Mouse (Mus musculus): ENCODE results near the gene Apoa2. TPM values are rescaled to one million over a fixed set of nuclear protein-coding genes. Genes with fewer than 3 reads are reported as not detected.

The Apoa2 gene
- polyA plus RNA-seq, 1 experiment from 2014 or later, result 6,641 TPM

- H3K9me3 ChIP-seq (replicated peaks), result no peaks in the 10 kb centered on the region
- H3K9ac ChIP-seq, result no peak overlapping the region
- no peak overlapping the region for H3K4me2 ChIP-seq
- WGBS (ENCODE audit: insufficient replicate concordance), result 19% methylated on average over 1 of the region's 1 CpGs
- no peak overlapping the region for H3K27ac ChIP-seq (replicated peaks)
- H3K4me3 ChIP-seq (replicated peaks), result no peak overlapping the region
- peaks cover 16% of the 10 kb centered on the region for H3K4me1 ChIP-seq (replicated peaks)
- ATAC-seq (ENCODE audit: insufficient read depth), result no peak
- H3K36me3 ChIP-seq (replicated peaks), result no peaks in the 10 kb centered on the region
- no peaks in the 10 kb centered on the region for H3K27me3 ChIP-seq
Measured at GRCm38 (mm10) chr1:171227879-171228278, 3.0 kb downstream of the Apoa2 start.

- no peaks in the 10 kb centered on the region for H3K27me3 ChIP-seq
- peaks cover 11% of the 10 kb centered on the region for H3K36me3 ChIP-seq (replicated peaks)
- H3K4me1 ChIP-seq (replicated peaks), result peaks cover 30% of the 10 kb centered on the region
- no peak overlapping the region for H3K9ac ChIP-seq
- H3K4me3 ChIP-seq (replicated peaks), result no peak overlapping the region
- no peak for ATAC-seq (ENCODE audit: insufficient read depth)
- WGBS (ENCODE audit: insufficient replicate concordance), result 64% methylated on average over 6 of the region's 6 CpGs
- H3K9me3 ChIP-seq (replicated peaks), result no peaks in the 10 kb centered on the region
- H3K27ac ChIP-seq (replicated peaks), result no peak overlapping the region
- H3K4me2 ChIP-seq, result no peak overlapping the region
Measured at GRCm38 (mm10) chr1:171229750-171230149, 4.9 kb downstream of the Apoa2 start.

GRCm38 (mm10) chr1:171230215-171230614 lies 5.4 kb downstream of the Apoa2 start:
- 75% methylated on average over 3 of the region's 3 CpGs for WGBS (ENCODE audit: insufficient replicate concordance)
- Histone ChIP-seq H3K9me3 (replicated peaks) (no peaks in the 10 kb centered on the region), H3K4me3 (replicated peaks) (no peak overlapping the region), H3K27ac (replicated peaks) (no peak overlapping the region), H3K9ac (no peak overlapping the region), H3K4me2 (no peak overlapping the region), H3K36me3 (replicated peaks) (peaks cover 15% of the 10 kb centered on the region), H3K4me1 (replicated peaks) (peaks cover 35% of the 10 kb centered on the region), H3K27me3 (no peaks in the 10 kb centered on the region)
- ATAC-seq (ENCODE audit: insufficient read depth), result no peak

GRCm38 (mm10) chr1:171231844-171232243 lies 7.0 kb downstream of the Apoa2 start:
- H3K4me3 ChIP-seq (replicated peaks), result peak overlapping the region; percentile 43
- WGBS (ENCODE audit: insufficient replicate concordance), result 26% methylated on average over 4 of the region's 4 CpGs
- no peak overlapping the region for H3K27ac ChIP-seq (replicated peaks)
- no peaks in the 10 kb centered on the region for H3K9me3 ChIP-seq (replicated peaks)
- H3K27me3 ChIP-seq, result no peaks in the 10 kb centered on the region
- H3K4me2 ChIP-seq, result peak overlapping the region; percentile 27
- no peak for ATAC-seq (ENCODE audit: insufficient read depth)
- H3K36me3 ChIP-seq (replicated peaks), result peaks cover 30% of the 10 kb centered on the region
- H3K4me1 ChIP-seq (replicated peaks), result peaks cover 39% of the 10 kb centered on the region
- H3K9ac ChIP-seq, result no peak overlapping the region

GRCm38 (mm10) chr1:171232348-171232747 lies 7.5 kb downstream of the Apoa2 start:
- no peaks in the 10 kb centered on the region for H3K27me3 ChIP-seq
- peaks cover 35% of the 10 kb centered on the region for H3K36me3 ChIP-seq (replicated peaks)
- peaks cover 39% of the 10 kb centered on the region for H3K4me1 ChIP-seq (replicated peaks)
- ATAC-seq (ENCODE audit: insufficient read depth), result no peak
- peak overlapping the region; percentile 74; the same call in 1 of the 2 replicates for H3K27ac ChIP-seq (replicated peaks)
- no peaks in the 10 kb centered on the region for H3K9me3 ChIP-seq (replicated peaks)
- 42% methylated on average over 5 of the region's 5 CpGs for WGBS (ENCODE audit: insufficient replicate concordance)
- no peak overlapping the region for H3K9ac ChIP-seq
- H3K4me2 ChIP-seq, result peak overlapping the region; percentile 27
- peak overlapping the region; percentile 43 for H3K4me3 ChIP-seq (replicated peaks)

- H3K9me3 ChIP-seq (replicated peaks), result no peaks in the 10 kb centered on the region
- peaks cover 42% of the 10 kb centered on the region for H3K36me3 ChIP-seq (replicated peaks)
- peak overlapping the region; percentile 74 for H3K27ac ChIP-seq (replicated peaks)
- H3K27me3 ChIP-seq, result no peaks in the 10 kb centered on the region
- H3K4me2 ChIP-seq, result peak overlapping the region; percentile 27
- ATAC-seq (ENCODE audit: insufficient read depth), result peak; percentile 35
- 32% methylated on average over 12 of the region's 12 CpGs for WGBS (ENCODE audit: insufficient replicate concordance)
- no peak overlapping the region for H3K9ac ChIP-seq
- H3K4me3 ChIP-seq (replicated peaks), result peak overlapping the region; percentile 43
- peaks cover 47% of the 10 kb centered on the region for H3K4me1 ChIP-seq (replicated peaks)
Measured at GRCm38 (mm10) chr1:171232800-171233730, 8.2 kb downstream of the Apoa2 start.

- H3K36me3 ChIP-seq (replicated peaks), result peaks cover 53% of the 10 kb centered on the region
- peak within 1 kb of the TSS; percentile 74 for H3K27ac ChIP-seq (replicated peaks)
- no peaks in the 10 kb centered on the region for H3K27me3 ChIP-seq
- H3K9me3 ChIP-seq (replicated peaks), result no peaks in the 10 kb centered on the region
- H3K4me1 ChIP-seq (replicated peaks), result peaks cover 50% of the 10 kb centered on the region
- peak within 1 kb of the TSS; percentile 27 for H3K4me2 ChIP-seq
- H3K9ac ChIP-seq, result no peak within 1 kb of the TSS
- ATAC-seq (ENCODE audit: insufficient read depth), result 0 out of 2 replicates have a peak, but pooled peaks have one; percentile 23
- WGBS (ENCODE audit: insufficient replicate concordance), result 35% methylated on average over 14 of the region's 14 CpGs
- peak within 1 kb of the TSS; percentile 43 for H3K4me3 ChIP-seq (replicated peaks)
Measured at GRCm38 (mm10) chr1:171234126-171234525, 9.3 kb downstream of the Apoa2 start, which contains the start of gene Fcer1g. Gene Fcer1g (minus strand): TSS chr1:171234365.

- Histone ChIP-seq H3K4me3 (replicated peaks) (no peak overlapping the region; the same call in 1 of the 2 replicates), H3K4me1 (replicated peaks) (peaks cover 50% of the 10 kb centered on the region), H3K27ac (replicated peaks) (peak overlapping the region; percentile 74), H3K36me3 (replicated peaks) (peaks cover 56% of the 10 kb centered on the region), H3K4me2 (peak overlapping the region; percentile 27; the same call in 1 of the 2 replicates), H3K27me3 (no peaks in the 10 kb centered on the region), H3K9me3 (replicated peaks) (no peaks in the 10 kb centered on the region), H3K9ac (no peak overlapping the region)
- WGBS (ENCODE audit: insufficient replicate concordance), result 61% methylated on average over 4 of the region's 4 CpGs
- no peak for ATAC-seq (ENCODE audit: insufficient read depth)
Measured at GRCm38 (mm10) chr1:171234538-171234937, 9.7 kb downstream of the Apoa2 start.

- no peak overlapping the region for H3K4me2 ChIP-seq
- H3K27me3 ChIP-seq, result no peaks in the 10 kb centered on the region
- peaks cover 68% of the 10 kb centered on the region for H3K36me3 ChIP-seq (replicated peaks)
- H3K9me3 ChIP-seq (replicated peaks), result no peaks in the 10 kb centered on the region
- H3K27ac ChIP-seq (replicated peaks), result no peak overlapping the region
- ATAC-seq (ENCODE audit: insufficient read depth), result no peak
- no peak overlapping the region for H3K4me3 ChIP-seq (replicated peaks)
- peaks cover 50% of the 10 kb centered on the region for H3K4me1 ChIP-seq (replicated peaks)
- 62% methylated on average over 4 of the region's 4 CpGs for WGBS (ENCODE audit: insufficient replicate concordance)
- H3K9ac ChIP-seq, result no peak overlapping the region
Measured at GRCm38 (mm10) chr1:171235791-171236190, 10.9 kb downstream of the Apoa2 start.

GRCm38 (mm10) chr1:171237438-171237837 lies 12.6 kb downstream of the Apoa2 start:
- Histone ChIP-seq H3K4me1 (replicated peaks) (peaks cover 43% of the 10 kb centered on the region), H3K36me3 (replicated peaks) (peaks cover 83% of the 10 kb centered on the region), H3K27ac (replicated peaks) (peak overlapping the region; percentile 24), H3K4me2 (no peak overlapping the region), H3K9me3 (replicated peaks) (no peaks in the 10 kb centered on the region), H3K9ac (no peak overlapping the region), H3K4me3 (replicated peaks) (no peak overlapping the region), H3K27me3 (no peaks in the 10 kb centered on the region)
- 72% methylated on average over 6 of the region's 6 CpGs for WGBS (ENCODE audit: insufficient replicate concordance)
- no peak for ATAC-seq (ENCODE audit: insufficient read depth)

- ATAC-seq (ENCODE audit: insufficient read depth), result no peak
- H3K9me3 ChIP-seq (replicated peaks), result no peaks in the 10 kb centered on the region
- H3K9ac ChIP-seq, result no peak overlapping the region
- peaks cover 33% of the 10 kb centered on the region for H3K4me1 ChIP-seq (replicated peaks)
- no peak overlapping the region for H3K4me3 ChIP-seq (replicated peaks)
- peaks cover 93% of the 10 kb centered on the region for H3K36me3 ChIP-seq (replicated peaks)
- no peak overlapping the region for H3K4me2 ChIP-seq
- H3K27ac ChIP-seq (replicated peaks), result no peak overlapping the region
- H3K27me3 ChIP-seq, result no peaks in the 10 kb centered on the region
- WGBS (ENCODE audit: insufficient replicate concordance), result 64% methylated on average over 14 of the region's 14 CpGs
Measured at GRCm38 (mm10) chr1:171238463-171238862, 13.6 kb downstream of the Apoa2 start.
